Mouse (Mus musculus) liver, embryonic 14.5 days (tissue): Measurements from ENCODE around the gene Bcl11a.

Experiments
- CTCF ChIP-seq: IDR thresholded peaks from 2 replicates; pipeline ENCODE4 v1.5.1; 2016; ENCODE audit warnings: antibody characterized with exemption, low read depth, control low read depth
- EP300 ChIP-seq: IDR thresholded peaks from 2 replicates; pipeline ENCODE4 v1.6.1; 2016; ENCODE audit warnings: antibody characterized with exemption, low read depth

DNA sequence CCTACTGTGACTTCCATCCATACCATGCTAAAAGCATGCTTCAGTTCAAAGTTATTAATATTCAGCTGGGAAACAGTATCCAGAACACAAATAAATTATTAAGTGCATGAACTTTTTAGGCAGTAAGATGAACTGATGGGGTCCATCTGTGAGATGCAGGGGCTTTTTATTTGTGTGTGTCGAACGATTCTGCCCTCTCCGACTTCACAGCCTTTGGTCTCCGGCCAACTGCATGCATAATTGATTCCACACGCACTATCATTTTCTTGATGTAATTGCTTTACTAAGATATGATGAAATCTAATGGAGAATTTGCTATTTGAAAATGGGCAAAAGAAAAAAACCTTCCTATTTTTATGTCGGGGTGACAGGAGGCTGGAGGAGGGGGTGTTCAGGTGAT is 19.2 kb downstream of the Bcl11a start:
- TF ChIP-seq CTCF (no peak), EP300 (no peak)
